8 mouse cellular contexts compared by ENCODE assay signal in genomic region chr19:44266458-44266823, GRCm38 (mm10). TPM values are rescaled to one million over a fixed set of nuclear protein-coding genes. Genes with fewer than 3 reads are reported as not detected.
DNase-seq lines count a peak whose midpoint lies in the region; ATAC-seq and TF ChIP-seq lines count a peak whose summit lies in the region.

No protein-coding gene starts in this region.

- H3K4me3 ChIP-seq in kidney, postnatal 0 days (replicated peaks; ENCODE audit: low read depth, low read length): peak overlapping the region; percentile 53
- H3K4me3 ChIP-seq in bone marrow macrophage, adult 2 months (ENCODE audit: insufficient read depth, low read length): peak overlapping the region; percentile 66
- peak overlapping the region; percentile 49 for H3K4me3 ChIP-seq in hindbrain, embryonic 15.5 days
- H3K4me3 ChIP-seq in midbrain, embryonic 15.5 days: peak overlapping the region; percentile 56

- TF ChIP-seq POLR2A in bone marrow macrophage, adult 2 months (IDR thresholded peaks at IDR 0.05; ENCODE audit: borderline replicate concordance, low read depth, low read length): no peak

- 13% methylated on average over 6 of the region's 6 CpGs for whole genome bisulfite sequencing in kidney, postnatal 0 days
- WGBS in hindbrain, embryonic 15.5 days: 4% methylated on average over 6 of the region's 6 CpGs
- WGBS in midbrain, embryonic 15.5 days: 5% methylated on average over 6 of the region's 6 CpGs

- DNase-seq in kidney, postnatal 0 days (ENCODE audit: low spot score): no peak
- no peak for DNase-seq in kidney, postnatal 25 days
- no peak for DNase-seq in cerebellum, adult 11-12 months
- no peak for DNase-seq in adrenal gland, adult 2 months
- no peak for DNase-seq in adipocyte (ENCODE audit: low spot score)

- peaks cover 6% of the 10 kb centered on the region; the same call in 1 of the 2 replicates for H3K4me1 ChIP-seq in kidney, postnatal 0 days (replicated peaks; ENCODE audit: insufficient read depth, low read length)
- H3K4me1 ChIP-seq in bone marrow macrophage, adult 2 months (ENCODE audit: control insufficient read depth, insufficient read depth, low read length): peaks cover 36% of the 10 kb centered on the region
- H3K4me1 ChIP-seq in hindbrain, embryonic 15.5 days (replicated peaks): 0 out of 2 replicates have a peak, but pooled peaks cover 9% of the 10 kb centered on the region
- peaks cover 12% of the 10 kb centered on the region for H3K4me1 ChIP-seq in midbrain, embryonic 15.5 days

- no peaks in the 10 kb centered on the region for H3K36me3 ChIP-seq in kidney, postnatal 0 days (ENCODE audit: insufficient read depth, low read length)
- no peaks in the 10 kb centered on the region for H3K36me3 ChIP-seq in hindbrain, embryonic 15.5 days
- no peaks in the 10 kb centered on the region for H3K36me3 ChIP-seq in midbrain, embryonic 15.5 days (replicated peaks)

- no peaks in the 10 kb centered on the region for H3K9me3 ChIP-seq in kidney, postnatal 0 days (replicated peaks; ENCODE audit: low read length)
- H3K9me3 ChIP-seq in hindbrain, embryonic 15.5 days: no peaks in the 10 kb centered on the region
- no peaks in the 10 kb centered on the region for H3K9me3 ChIP-seq in midbrain, embryonic 15.5 days

- H3K9ac ChIP-seq in kidney, postnatal 0 days (ENCODE audit: low read depth, low read length): no peak overlapping the region
- peak overlapping the region; percentile 58; the same call in 1 of the 2 replicates for H3K9ac ChIP-seq in hindbrain, embryonic 15.5 days
- peak overlapping the region; percentile 52; the same call in 1 of the 2 replicates for H3K9ac ChIP-seq in midbrain, embryonic 15.5 days

- no peaks in the 10 kb centered on the region for H3K27me3 ChIP-seq in kidney, postnatal 0 days (ENCODE audit: insufficient read depth, low read length)
- no peaks in the 10 kb centered on the region for H3K27me3 ChIP-seq in hindbrain, embryonic 15.5 days
- H3K27me3 ChIP-seq in midbrain, embryonic 15.5 days (replicated peaks): no peaks in the 10 kb centered on the region

- 0 out of 2 replicates have a peak, but pooled peaks have one; percentile 6 for ATAC-seq in kidney, postnatal 0 days (replicated peaks; ENCODE audit: low FRiP score, low read depth)
- no peak for ATAC-seq in hindbrain, embryonic 15.5 days (ENCODE audit: low FRiP score, low read depth)
- ATAC-seq in midbrain, embryonic 15.5 days (replicated peaks): peak; percentile 22

- H3K27ac ChIP-seq in kidney, postnatal 0 days: peak overlapping the region; percentile 94
- H3K27ac ChIP-seq in bone marrow macrophage, adult 2 months (ENCODE audit: insufficient read depth, low read depth, low read length): peak overlapping the region; percentile 69
- peak overlapping the region; percentile 90 for H3K27ac ChIP-seq in hindbrain, embryonic 15.5 days (replicated peaks)
- H3K27ac ChIP-seq in midbrain, embryonic 15.5 days: peak overlapping the region; percentile 83

- no peak; the same call in 1 of the 2 replicates for TF ChIP-seq CTCF in kidney, postnatal 0 days (IDR thresholded peaks at IDR 0.05; ENCODE audit: low read depth)
- no peak for TF ChIP-seq CTCF in bone marrow macrophage, adult 2 months (IDR thresholded peaks at IDR 0.05; ENCODE audit: low read depth, low read length)

- H3K4me2 ChIP-seq in kidney, postnatal 0 days (ENCODE audit: low read length): peak overlapping the region; percentile 82
- peak overlapping the region; percentile 81 for H3K4me2 ChIP-seq in hindbrain, embryonic 15.5 days
- peak overlapping the region; percentile 86 for H3K4me2 ChIP-seq in midbrain, embryonic 15.5 days

RNA-seq across cellular contexts. Expression of gene Scd2, which starts 27.0 kb away (rescaled TPM):
- 78.4 and 81.1 TPM in 2 replicates for polyA plus RNA-seq in kidney, postnatal 0 days (2015; fragmentation: Nextera tagmentation; extraction: Ambion mirVana)
- 6.7 and 7.7 TPM in 2 replicates for polyA plus RNA-seq in bone marrow macrophage, adult 2 months (2012; ENCODE audit: insufficient read depth, insufficient read length, missing spikeins)
- polyA plus RNA-seq in hindbrain, embryonic 15.5 days (2015; fragmentation: Nextera tagmentation; extraction: Ambion mirVana): 288 and 295 TPM in 2 replicates
- 251 and 253 TPM in 2 replicates for polyA plus RNA-seq in midbrain, embryonic 15.5 days (2015; fragmentation: Nextera tagmentation; extraction: Ambion mirVana)
- total RNA-seq in adrenal gland, adult 2 months (2021): 1,000 to 10,000 TPM in 1 of 2 experiments, 100 to 1,000 TPM in 1; 845 to 1,065 TPM
- 432 and 748 TPM in 2 replicates for polyA plus RNA-seq in adrenal gland, adult 2 months (2012; rRNA removed)
